Mouse (Mus musculus) C2C12 (cell line): ENCODE measurements at regions not wholly inside any gene's neighbourhood (a gene's known extent, or its start where the extent isn't known, plus 50 kb on each side); places are given as distances from the start of the nearest gene placed in this dataset.

Experiments used
- H3K27me3 ChIP-seq: one replicate; pipeline ENCODE4 v1.6.1; 2011; ENCODE audit not compliant: control insufficient read depth, insufficient read depth, insufficient read length
- H3K36me3 ChIP-seq: one replicate; pipeline ENCODE4 v1.6.1; 2011; ENCODE audit not compliant: control insufficient read depth, insufficient read depth
- H3K4me3 ChIP-seq: one replicate; pipeline ENCODE4 v1.5.1; 2011; ENCODE audit warnings: mild to moderate bottlenecking, control low read depth; ENCODE audit not compliant: poor library complexity, insufficient read depth, severe bottlenecking
- H3K79me2 ChIP-seq: one replicate; pipeline ENCODE4 v1.6.1; 2011; ENCODE audit not compliant: control insufficient read depth, insufficient read depth
- H3K79me3 ChIP-seq: one replicate; pipeline ENCODE4 v1.6.1; 2011; ENCODE audit warnings: low read depth, control low read depth
- H3ac ChIP-seq: one replicate; pipeline ENCODE3; 2011; ENCODE audit warnings: low read depth; ENCODE audit not compliant: control insufficient read depth, insufficient read length
- CEBPB ChIP-seq: IDR thresholded peaks from one replicate; pipeline ENCODE4 v1.6.1; 2011; ENCODE audit warnings: low read depth, mild to moderate bottlenecking, control low read depth, moderate library complexity
- CTCF ChIP-seq: IDR thresholded peaks from one replicate; pipeline ENCODE4 v1.5.1; 2011; ENCODE audit not compliant: control insufficient read depth, insufficient read depth, insufficient read length
- FOSL1 ChIP-seq: IDR thresholded peaks from one replicate; pipeline ENCODE4 v1.8.0; 2011; ENCODE audit warnings: mild to moderate bottlenecking, low read length; ENCODE audit not compliant: poor library complexity, insufficient read depth, severe bottlenecking
- MAX ChIP-seq: IDR thresholded peaks from one replicate; pipeline ENCODE4 v1.6.1; 2011; ENCODE audit warnings: mild to moderate bottlenecking, control low read depth
- MYOD1 ChIP-seq: IDR thresholded peaks from one replicate; pipeline ENCODE4 v1.6.1; 2011; ENCODE audit warnings: low read depth; ENCODE audit not compliant: control insufficient read depth, insufficient read length
- MYOG ChIP-seq: IDR thresholded peaks from one replicate; pipeline ENCODE4 v1.6.1; 2011; ENCODE audit not compliant: control insufficient read depth, insufficient read length; ENCODE audit errors: extremely low read depth
- USF1 ChIP-seq: IDR thresholded peaks from one replicate; pipeline ENCODE4 v1.6.1; 2011; ENCODE audit warnings: low read depth, mild to moderate bottlenecking, control low read depth, moderate library complexity

DNA sequence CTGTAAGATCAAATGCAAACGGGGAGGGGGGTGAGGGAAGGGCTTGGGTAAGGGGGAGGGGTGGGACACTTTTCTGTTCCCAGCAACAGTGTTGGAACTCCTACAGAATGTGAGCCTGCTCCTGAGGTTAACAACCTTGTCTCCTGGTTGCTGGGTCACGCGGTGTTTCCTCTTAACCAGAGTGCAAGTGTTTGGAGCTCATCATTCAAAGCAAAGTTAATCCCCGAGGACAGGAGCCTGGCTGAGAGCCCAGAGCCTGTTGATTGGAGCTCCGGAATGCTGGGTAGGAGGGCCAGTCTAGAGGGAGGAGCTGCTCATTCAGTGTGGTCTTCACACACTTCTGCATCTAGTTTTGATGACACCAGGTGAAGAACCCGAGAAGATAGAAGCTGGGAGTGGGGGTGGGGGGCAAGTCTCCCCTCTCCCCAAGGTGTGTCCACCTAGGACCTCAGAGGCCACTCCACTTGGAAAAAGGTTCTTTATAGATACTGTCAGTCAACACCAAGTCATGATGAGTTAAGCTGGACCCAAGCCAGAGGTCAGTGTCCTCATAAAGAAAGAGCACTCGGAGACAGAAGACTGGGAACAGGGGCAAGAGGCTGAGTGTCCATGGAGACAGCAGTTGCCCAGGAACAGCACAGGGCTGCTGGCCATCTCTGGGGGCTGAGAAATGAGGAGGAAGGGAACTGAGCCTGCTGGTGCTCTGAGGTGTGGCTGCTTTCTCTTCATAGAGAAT, 220.2 kb downstream of the Sipa1l2 start:
- Histone ChIP-seq H3K4me3 (no peak overlapping the region), H3ac (no peak overlapping the region), H3K79me3 (no peaks in the 10 kb centered on the region), H3K36me3 (no peaks in the 10 kb centered on the region), H3K27me3 (no peaks in the 10 kb centered on the region), H3K79me2 (no peaks in the 10 kb centered on the region)
- TF ChIP-seq CTCF (no peak), USF1 (peak; percentile 79)

DNA sequence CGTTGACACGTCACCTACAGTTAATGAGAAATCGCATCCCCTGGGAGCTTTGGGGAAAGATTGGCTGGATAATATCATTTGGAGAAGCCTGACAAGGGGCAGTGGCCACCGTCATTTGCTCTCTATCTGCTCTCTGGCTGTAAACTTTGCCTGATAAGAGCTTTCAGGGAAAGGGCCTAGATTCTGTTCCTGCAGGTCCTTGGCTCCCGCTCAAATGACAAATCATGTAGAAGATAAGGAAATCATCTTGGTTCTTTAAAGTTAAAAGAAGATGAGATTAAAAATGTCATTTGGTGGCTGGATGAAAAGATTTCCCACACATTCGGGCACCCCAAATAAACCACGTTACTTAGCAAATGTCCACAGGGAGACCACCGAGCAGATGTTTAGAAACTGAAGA, 223.4 kb downstream of the Sipa1l2 start:
- TF ChIP-seq USF1 (no peak), CEBPB (no peak), FOSL1 (no peak)
- H3K36me3 ChIP-seq: no peaks in the 10 kb centered on the region
- H3K79me3 ChIP-seq: no peaks in the 10 kb centered on the region
- H3K79me2 ChIP-seq: no peaks in the 10 kb centered on the region
- no peak overlapping the region for H3ac ChIP-seq
- no peaks in the 10 kb centered on the region for H3K27me3 ChIP-seq
- no peak overlapping the region for H3K4me3 ChIP-seq

DNA sequence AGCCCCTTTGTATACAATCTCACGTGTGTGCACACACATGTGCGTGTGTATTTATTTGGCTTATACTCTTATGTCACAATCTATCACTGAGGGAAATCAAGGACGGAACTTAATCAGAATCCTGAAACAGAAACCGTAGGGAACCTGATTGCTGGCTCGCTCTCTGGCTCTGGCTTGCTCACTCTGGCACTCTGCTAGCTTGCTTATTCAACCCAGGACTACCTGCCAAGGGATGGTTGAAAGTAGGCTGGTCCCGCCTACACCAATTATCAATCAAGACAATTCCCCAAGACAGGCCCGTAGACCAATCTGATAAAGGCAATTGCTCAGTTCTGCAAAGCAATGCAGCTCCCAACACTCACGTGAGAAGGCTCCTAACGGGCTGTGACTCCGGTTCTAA, 224.0 kb downstream of the Sipa1l2 start:
- Histone ChIP-seq H3K79me2 (no peaks in the 10 kb centered on the region), H3K79me3 (no peaks in the 10 kb centered on the region), H3K36me3 (no peaks in the 10 kb centered on the region), H3K27me3 (no peaks in the 10 kb centered on the region), H3ac (no peak overlapping the region), H3K4me3 (no peak overlapping the region)
- no peak for TF ChIP-seq FOSL1
- TF ChIP-seq USF1: no peak
- no peak for TF ChIP-seq CTCF
- TF ChIP-seq MYOG: no peak
- no peak for TF ChIP-seq CEBPB
- TF ChIP-seq MYOD1: no peak

DNA sequence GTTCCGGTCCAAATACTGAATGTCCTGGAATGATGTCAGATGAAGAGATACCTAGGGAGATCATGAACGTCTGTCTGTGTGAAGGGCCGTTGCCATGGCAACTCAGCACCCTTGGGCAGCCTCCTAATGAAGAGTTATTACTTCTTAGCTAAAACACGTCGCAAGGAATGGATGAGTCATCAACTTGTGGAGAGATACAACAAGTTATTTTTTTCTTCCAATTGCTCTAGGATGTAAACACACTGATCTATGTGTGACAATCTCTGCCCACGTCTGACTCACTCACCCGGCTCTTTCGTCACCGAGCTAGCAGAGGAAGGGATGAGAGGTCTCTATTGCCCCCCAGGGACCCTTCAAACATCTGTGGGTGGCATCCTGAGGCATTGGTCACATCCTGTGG, 225.7 kb downstream of the Sipa1l2 start:
- peak; percentile 91 for TF ChIP-seq CEBPB
- peak; percentile 58 for TF ChIP-seq MYOD1
- peak; percentile 97 for TF ChIP-seq FOSL1
- no peak for TF ChIP-seq MYOG
- no peak for TF ChIP-seq USF1
- TF ChIP-seq MAX: peak; percentile 14
- no peak for TF ChIP-seq CTCF
- Histone ChIP-seq H3K27me3 (no peaks in the 10 kb centered on the region), H3K4me3 (no peak overlapping the region), H3ac (no peak overlapping the region), H3K79me3 (no peaks in the 10 kb centered on the region), H3K79me2 (no peaks in the 10 kb centered on the region), H3K36me3 (no peaks in the 10 kb centered on the region)

DNA sequence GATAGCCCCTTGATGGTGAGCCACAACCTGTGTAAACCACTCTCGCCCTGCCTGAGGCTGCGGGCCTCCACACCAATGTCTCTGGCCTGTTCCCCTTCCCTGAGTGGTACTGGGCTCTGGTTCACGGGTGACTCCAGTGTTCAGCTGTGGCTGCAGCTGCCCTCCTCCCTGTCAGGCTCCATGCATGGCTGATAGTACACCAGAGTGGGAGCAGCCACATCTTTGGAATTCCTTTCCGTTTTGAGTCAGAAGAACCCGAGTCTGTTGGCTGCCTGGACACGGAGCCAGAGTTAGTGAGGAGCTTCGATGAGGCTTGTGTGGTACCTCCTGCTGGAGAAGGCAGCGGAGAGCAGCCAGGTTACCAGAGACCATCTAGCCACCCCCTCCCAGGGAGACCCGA, 227.1 kb downstream of the Sipa1l2 start:
- H3K27me3 ChIP-seq: no peaks in the 10 kb centered on the region
- TF ChIP-seq MAX: no peak
- no peak for TF ChIP-seq FOSL1
- TF ChIP-seq USF1: no peak
- TF ChIP-seq MYOG: no peak
- TF ChIP-seq CEBPB: no peak
- TF ChIP-seq CTCF: no peak
- TF ChIP-seq MYOD1: no peak
- no peaks in the 10 kb centered on the region for H3K36me3 ChIP-seq
- H3K79me3 ChIP-seq: no peaks in the 10 kb centered on the region
- H3K4me3 ChIP-seq: no peak overlapping the region
- no peak overlapping the region for H3ac ChIP-seq
- no peaks in the 10 kb centered on the region for H3K79me2 ChIP-seq

DNA sequence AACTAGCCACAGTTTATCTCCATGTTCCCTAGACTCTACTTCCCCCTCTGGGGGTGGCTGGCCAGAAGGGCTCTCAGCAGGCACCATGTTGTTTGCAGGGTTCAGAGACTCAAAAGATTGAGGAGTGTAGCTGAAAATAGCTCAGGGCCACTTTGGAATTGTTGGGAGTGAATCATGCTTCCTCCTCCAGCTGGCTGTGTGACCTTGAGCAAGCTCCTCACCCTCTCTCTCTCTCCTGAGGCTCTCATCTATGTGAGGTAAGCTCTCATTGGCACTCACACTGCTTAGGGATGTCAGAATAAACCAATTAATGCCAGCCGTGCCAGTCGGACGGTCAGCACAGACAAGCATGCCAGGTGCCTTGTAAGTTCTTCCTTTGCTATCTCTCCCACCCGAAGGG, 228.0 kb downstream of the Sipa1l2 start:
- Histone ChIP-seq H3K4me3 (no peak overlapping the region), H3ac (no peak overlapping the region), H3K79me2 (no peaks in the 10 kb centered on the region), H3K36me3 (no peaks in the 10 kb centered on the region), H3K79me3 (no peaks in the 10 kb centered on the region), H3K27me3 (no peaks in the 10 kb centered on the region)
- TF ChIP-seq MYOD1 (no peak), MYOG (no peak), CEBPB (no peak), CTCF (no peak), MAX (no peak), FOSL1 (no peak), USF1 (no peak)

DNA sequence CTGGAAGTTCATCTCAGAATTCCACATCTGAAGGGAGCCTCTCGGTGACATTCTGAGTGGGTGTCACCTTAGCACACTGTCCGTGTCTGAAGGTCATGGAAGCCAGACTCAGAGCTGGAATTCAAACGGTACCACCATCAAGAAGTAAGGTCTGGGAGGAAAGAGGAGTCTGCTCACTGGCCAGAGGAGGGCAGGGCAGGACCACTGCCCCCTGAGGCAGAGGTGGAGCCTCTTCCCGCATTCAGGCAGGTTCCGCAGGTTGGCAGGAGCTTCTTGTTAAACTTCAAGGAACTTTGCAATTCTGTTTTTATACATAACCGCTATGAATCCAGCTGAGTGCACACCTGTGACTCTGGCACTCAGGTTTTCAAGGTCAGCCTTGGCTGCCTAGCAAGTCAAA, 231.4 kb downstream of the Sipa1l2 start:
- no peaks in the 10 kb centered on the region for H3K27me3 ChIP-seq
- TF ChIP-seq CTCF (peak; percentile 60), USF1 (no peak), FOSL1 (no peak)
- no peak overlapping the region for H3ac ChIP-seq
- no peaks in the 10 kb centered on the region for H3K79me2 ChIP-seq
- no peak overlapping the region for H3K4me3 ChIP-seq
- H3K36me3 ChIP-seq: no peaks in the 10 kb centered on the region
- no peaks in the 10 kb centered on the region for H3K79me3 ChIP-seq
